Mouse (Mus musculus): ENCODE results near the gene Cenpe.

GRCm38 (mm10) chr3:135251825-135252224 is 39.5 kb downstream of the Cenpe start:
- TF ChIP-seq POLR2A (IDR thresholded peaks at IDR 0.05; ENCODE audit: borderline replicate concordance, extremely low read depth, insufficient read depth, insufficient read length, poor library complexity, severe bottlenecking), result no peak
- TF ChIP-seq CTCF (IDR thresholded peaks at IDR 0.05; ENCODE audit: borderline replicate concordance, extremely low read depth, insufficient read depth, insufficient read length), result no peak

Data from brain, embryonic 14.5 days (tissue).